Mouse (Mus musculus) heart, embryonic 13.5 days (tissue): ENCODE measurements around the gene St6galnac6. TPM values are rescaled to one million over a fixed set of nuclear protein-coding genes. Genes with fewer than 3 reads are reported as not detected.

Source experiments
- ATAC-seq: fragments of 200-750 bp; cut with Nextera tagmentation; 2 replicates; pipeline ENCODE4 v1.8.0; 2017; ENCODE audit warnings: moderate TSS enrichment; ENCODE audit not compliant: insufficient number of reproducible peaks, low FRiP score, low TSS enrichment; ENCODE audit errors: extremely low read depth
- H3K27ac ChIP-seq: fragments of 300-500 bp; sonication (generic); replicated peaks from 2 replicates; pipeline ENCODE4 v1.5.1; 2015; ENCODE audit warnings: moderate library complexity, mild to moderate bottlenecking, inconsistent platforms
- H3K27me3 ChIP-seq: fragments of 300-500 bp; sonication (generic); replicated peaks from 2 replicates; pipeline ENCODE4 v1.6.1; 2015; ENCODE audit warnings: mild to moderate bottlenecking, inconsistent platforms
- H3K36me3 ChIP-seq: fragments of 300-500 bp; sonication (generic); 2 replicates; pipeline ENCODE4 v1.6.1; 2015; ENCODE audit warnings: mild to moderate bottlenecking, inconsistent platforms
- H3K4me1 ChIP-seq: fragments of 300-500 bp; sonication (generic); 2 replicates; pipeline ENCODE4 v1.6.1; 2015; ENCODE audit warnings: inconsistent platforms
- H3K4me2 ChIP-seq: fragments of 300-500 bp; sonication (generic); 2 replicates; pipeline ENCODE4 v1.6.1; 2015; ENCODE audit warnings: inconsistent platforms, mild to moderate bottlenecking, moderate library complexity
- H3K4me3 ChIP-seq: fragments of 300-500 bp; sonication (generic); 2 replicates; pipeline ENCODE4 v1.5.1; 2015; ENCODE audit warnings: moderate library complexity, mild to moderate bottlenecking, inconsistent platforms
- H3K9ac ChIP-seq: fragments of 300-500 bp; sonication (generic); 2 replicates; pipeline ENCODE4 v1.6.1; 2015; ENCODE audit warnings: inconsistent platforms, mild to moderate bottlenecking, moderate library complexity
- H3K9me3 ChIP-seq: fragments of 300-500 bp; sonication (generic); 2 replicates; pipeline ENCODE4 v1.6.1; 2016; ENCODE audit warnings: inconsistent platforms
- WGBS: fragments of 180-500 bp; shearing (Covaris S2); methylation state at CpG from one replicate; pipeline ENCODE4 v1.1.7; 2015; ENCODE audit warnings: mixed read lengths; 5-methylcytosine and 5-hydroxymethylcytosine counted together
- microRNA counts: library from miRNA; unstranded; fragments of <30 nt; microRNA quantifications from one replicate; lab custom pipeline; 2016
- microRNA-seq: library from miRNA; unstranded; fragments of <30 nt; microRNA quantifications from one replicate; pipeline ENCODE4, GENCODE M21; 2016
- polyA plus RNA-seq: library from polyadenylated mRNA; unstranded; fragments of >200 nt; fragmentation: Nextera tagmentation; extraction: Ambion mirVana; gene quantifications from 2 replicates; pipeline ENCODE4 v1.2.1, GENCODE M21; 2015

The St6galnac6 gene
- polyA plus RNA-seq, 1 experiment from 2014 or later, result 24.8 TPM

- H3K4me2 ChIP-seq, result no peak overlapping the region
- peak; percentile 56 for ATAC-seq
- peak overlapping the region; percentile 86 for H3K27ac ChIP-seq
- no peak overlapping the region for H3K4me3 ChIP-seq
- peaks cover 50% of the 10 kb centered on the region for H3K4me1 ChIP-seq
- H3K9me3 ChIP-seq, result no peaks in the 10 kb centered on the region
- H3K9ac ChIP-seq, result peak overlapping the region; percentile 64
- 13% methylated on average over 7 of the region's 7 CpGs for WGBS
- H3K27me3 ChIP-seq, result no peaks in the 10 kb centered on the region
- H3K36me3 ChIP-seq, result peaks cover 35% of the 10 kb centered on the region
These were observed 62.1 kb downstream of the St6galnac6 start for GRCm38 (mm10) chr2:32661509-32662107.

- H3K4me2 ChIP-seq, result no peak overlapping the region
- ATAC-seq, result no peak
- peak overlapping the region; percentile 86 for H3K27ac ChIP-seq
- H3K9me3 ChIP-seq, result no peaks in the 10 kb centered on the region
- 47% methylated on average over 5 of the region's 5 CpGs for WGBS
- no peak overlapping the region for H3K4me3 ChIP-seq
- peaks cover 33% of the 10 kb centered on the region for H3K36me3 ChIP-seq
- peaks cover 53% of the 10 kb centered on the region for H3K4me1 ChIP-seq
- H3K27me3 ChIP-seq, result no peaks in the 10 kb centered on the region
- peak overlapping the region; percentile 64 for H3K9ac ChIP-seq
These were observed 62.8 kb downstream of the St6galnac6 start for GRCm38 (mm10) chr2:32662291-32662690.

GRCm38 (mm10) chr2:32665345-32665744 is 65.8 kb downstream of the St6galnac6 start:
- no peaks in the 10 kb centered on the region for H3K9me3 ChIP-seq
- H3K9ac ChIP-seq, result peak overlapping the region; percentile 41
- H3K4me1 ChIP-seq, result peaks cover 72% of the 10 kb centered on the region
- no peaks in the 10 kb centered on the region for H3K27me3 ChIP-seq
- WGBS, result 60% methylated on average over 8 of the region's 8 CpGs
- no peak overlapping the region for H3K4me3 ChIP-seq
- no peak for ATAC-seq
- peak overlapping the region; percentile 73 for H3K27ac ChIP-seq
- peaks cover 29% of the 10 kb centered on the region for H3K36me3 ChIP-seq
- H3K4me2 ChIP-seq, result no peak overlapping the region

- no peaks in the 10 kb centered on the region for H3K27me3 ChIP-seq
- H3K9me3 ChIP-seq, result no peaks in the 10 kb centered on the region
- peak overlapping the region; percentile 33; the same call in 1 of the 2 replicates for H3K9ac ChIP-seq
- WGBS, result 55% methylated on average over 6 of the region's 6 CpGs
- ATAC-seq, result no peak
- no peak overlapping the region for H3K4me3 ChIP-seq
- H3K4me1 ChIP-seq, result peaks cover 67% of the 10 kb centered on the region
- H3K36me3 ChIP-seq, result peaks cover 33% of the 10 kb centered on the region
- peak overlapping the region; percentile 73 for H3K27ac ChIP-seq
- H3K4me2 ChIP-seq, result no peak overlapping the region
These were observed 66.3 kb downstream of the St6galnac6 start for GRCm38 (mm10) chr2:32665853-32666252.

GRCm38 (mm10) chr2:32667775-32668174 is 68.3 kb downstream of the St6galnac6 start:
- no peaks in the 10 kb centered on the region for H3K27me3 ChIP-seq
- peak overlapping the region; percentile 5; the same call in 1 of the 2 replicates for H3K4me2 ChIP-seq
- H3K4me1 ChIP-seq, result peaks cover 60% of the 10 kb centered on the region
- WGBS, result 20% methylated on average over 11 of the region's 11 CpGs
- H3K9me3 ChIP-seq, result no peaks in the 10 kb centered on the region
- peaks cover 49% of the 10 kb centered on the region for H3K36me3 ChIP-seq
- peak overlapping the region; percentile 90 for H3K27ac ChIP-seq
- H3K4me3 ChIP-seq, result no peak overlapping the region
- ATAC-seq, result peak; percentile 50; the same call in 1 of the 2 replicates
- peak overlapping the region; percentile 61 for H3K9ac ChIP-seq

GRCm38 (mm10) chr2:32668176-32668575 is 68.7 kb downstream of the St6galnac6 start:
- H3K4me1 ChIP-seq, result peaks cover 64% of the 10 kb centered on the region
- H3K9me3 ChIP-seq, result no peaks in the 10 kb centered on the region
- H3K27ac ChIP-seq, result peak overlapping the region; percentile 90
- H3K4me3 ChIP-seq, result no peak overlapping the region
- H3K9ac ChIP-seq, result peak overlapping the region; percentile 61
- peak overlapping the region; percentile 5; the same call in 1 of the 2 replicates for H3K4me2 ChIP-seq
- ATAC-seq, result no peak
- H3K27me3 ChIP-seq, result no peaks in the 10 kb centered on the region
- WGBS, result 78% methylated on average over 7 of the region's 7 CpGs
- peaks cover 53% of the 10 kb centered on the region for H3K36me3 ChIP-seq

GRCm38 (mm10) chr2:32669876-32670275 is 70.4 kb downstream of the St6galnac6 start:
- H3K4me1 ChIP-seq, result peaks cover 64% of the 10 kb centered on the region
- H3K4me2 ChIP-seq, result no peak overlapping the region
- no peak for ATAC-seq
- H3K36me3 ChIP-seq, result peaks cover 69% of the 10 kb centered on the region
- H3K9ac ChIP-seq, result 0 out of 2 replicates have a peak overlapping the region, but pooled peaks have one; percentile 14
- WGBS, result 45% methylated on average over 3 of the region's 3 CpGs
- no peaks in the 10 kb centered on the region for H3K27me3 ChIP-seq
- no peak overlapping the region for H3K4me3 ChIP-seq
- no peaks in the 10 kb centered on the region for H3K9me3 ChIP-seq
- peak overlapping the region; percentile 22; the same call in 1 of the 2 replicates for H3K27ac ChIP-seq

MicroRNA genes within 50 kb of the gene (microRNA counts, 519-probe panel; counts per million panel counts)
- microRNA mmu-miR-1954 (lab: Ali Mortazavi, UCI), result 209 counts per million, percentile 61 among the panel's probes with 10 or more counts

Small RNA genes lying within 50 kb of the gene (microRNA-seq; reads per million reads assigned to microRNA genes)
- not detected for gene Mir1954

Other genes starting within 250 kb of the St6galnac6 start
- 32.9 and 35.2 TPM in 2 replicates for gene Ciz1, start 247.4 kb upstream of the St6galnac6 start, polyA plus RNA-seq
- gene Dnm1, start 246.4 kb upstream of the St6galnac6 start, polyA plus RNA-seq, result 3.4 and 4.5 TPM in 2 replicates
- gene 1110008P14Rik, start 217.8 kb upstream of the St6galnac6 start, polyA plus RNA-seq, result 47.5 and 49.0 TPM in 2 replicates
- gene Lcn2, start 211.5 kb upstream of the St6galnac6 start, polyA plus RNA-seq, result 0.91 and 0.98 TPM in 2 replicates
- gene Ptges2, start 203.8 kb upstream of the St6galnac6 start, polyA plus RNA-seq, result 35.3 and 36.1 TPM in 2 replicates
- gene Naif1, start 149.3 kb upstream of the St6galnac6 start, polyA plus RNA-seq, result 4.2 and 5.0 TPM in 2 replicates
- gene Slc25a25, start 148.3 kb upstream of the St6galnac6 start, polyA plus RNA-seq, result 10.7 and 10.9 TPM in 2 replicates
- gene Fam102a, start 64.4 kb upstream of the St6galnac6 start, polyA plus RNA-seq, result 5.4 and 5.7 TPM in 2 replicates
- gene Dpm2, start 28.9 kb upstream of the St6galnac6 start, polyA plus RNA-seq, result 72.9 and 81.4 TPM in 2 replicates
- gene Pip5kl1, start 24.9 kb upstream of the St6galnac6 start, polyA plus RNA-seq, result 0.36 TPM in 1 of 2 replicates, not detected in the other
- 0.21 TPM in 1 of 2 replicates, not detected in the other for gene 9430097D07Rik, start 24.0 kb upstream of the St6galnac6 start, polyA plus RNA-seq
- 37.6 and 38.7 TPM in 2 replicates for gene St6galnac4, start 12.6 kb upstream of the St6galnac6 start, polyA plus RNA-seq
- gene Ak1, start 22.0 kb downstream of the St6galnac6 start, polyA plus RNA-seq, result 302 and 318 TPM in 2 replicates
- 148 and 155 TPM in 2 replicates for gene Eng, start 46.9 kb downstream of the St6galnac6 start, polyA plus RNA-seq
- 19.0 and 21.3 TPM in 2 replicates for gene Fpgs, start 104.4 kb downstream of the St6galnac6 start, polyA plus RNA-seq
- 60.0 and 63.2 TPM in 2 replicates for gene Cdk9, start 113.4 kb downstream of the St6galnac6 start, polyA plus RNA-seq
- 33.0 and 34.1 TPM in 2 replicates for gene Sh2d3c, start 121.3 kb downstream of the St6galnac6 start, polyA plus RNA-seq
- 0.18 and 0.28 TPM in 2 replicates for gene 6330409D20Rik, start 141.3 kb downstream of the St6galnac6 start, polyA plus RNA-seq
- 37.0 and 40.0 TPM in 2 replicates for gene Tor2a, start 157.5 kb downstream of the St6galnac6 start, polyA plus RNA-seq
- 0.11 and 0.17 TPM in 2 replicates for gene Ttc16, start 175.9 kb downstream of the St6galnac6 start, polyA plus RNA-seq
- 3.9 and 4.4 TPM in 2 replicates for gene Ptrh1, start 176.1 kb downstream of the St6galnac6 start, polyA plus RNA-seq
- 0.20 and 0.45 TPM in 2 replicates for gene Cfap157, start 184.7 kb downstream of the St6galnac6 start, polyA plus RNA-seq
- gene Stxbp1, start 247.5 kb downstream of the St6galnac6 start, polyA plus RNA-seq, result 23.6 and 24.8 TPM in 2 replicates